ENCODE assay signal across 17 mouse cellular contexts in the genomic region with DNA sequence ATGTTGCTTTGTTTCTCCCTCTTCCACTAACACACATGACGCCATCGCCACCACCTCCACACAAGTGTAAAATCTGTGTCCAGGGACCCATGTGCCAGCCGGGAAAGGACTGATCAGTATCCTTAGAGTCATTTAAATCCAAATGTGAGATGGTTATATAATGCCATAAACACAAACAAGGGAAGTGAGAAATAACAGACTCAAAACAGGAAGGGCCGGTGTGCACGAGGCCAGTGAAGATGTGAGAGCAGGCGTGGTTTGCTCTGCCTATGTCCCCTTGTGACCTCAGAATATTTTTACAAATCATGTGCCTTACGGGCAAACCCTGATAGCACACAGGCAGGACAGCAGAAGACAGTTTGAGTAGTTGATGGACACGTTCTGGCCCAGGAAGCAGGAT.
"Had no signal": no experiment of that assay in that cellular context is flagged by ENCODE, and none has a peak within 500 bp of the region (broad histone marks: within the 10 kb centered on the region; RNA-seq: fewer than 3 reads in every experiment).

No protein-coding gene starts in this region.

- H3K27ac ChIP-seq: limb, embryonic 12.5 days; limb, embryonic 15.5 days; liver, embryonic 14.5 days; macrophage; midbrain, embryonic 15.5 days had no signal

- H3K4me1 ChIP-seq: limb, embryonic 15.5 days; midbrain, embryonic 15.5 days had no signal

- H3K27me3 ChIP-seq: limb, embryonic 12.5 days; limb, embryonic 15.5 days; midbrain, embryonic 12.5 days; midbrain, embryonic 15.5 days had no signal

- H3K36me3 ChIP-seq: limb, embryonic 12.5 days; limb, embryonic 15.5 days; midbrain, embryonic 12.5 days; midbrain, embryonic 15.5 days had no signal

- H3K9me3 ChIP-seq: limb, embryonic 12.5 days; limb, embryonic 15.5 days; midbrain, embryonic 12.5 days; midbrain, embryonic 15.5 days had no signal

- DNase-seq: kidney, adult 18-20 months; kidney, adult 9 months; kidney, postnatal 14 days; left cerebral cortex, postnatal 4 days; liver, postnatal 0 days; lung, embryonic 14.5 days; retina, postnatal 1 day; thymus, adult 18-20 months; thymus, postnatal 36 days had no signal

- H3K4me3 ChIP-seq: limb, embryonic 12.5 days; limb, embryonic 15.5 days; midbrain, embryonic 12.5 days; midbrain, embryonic 15.5 days had no signal

- ATAC-seq: liver, postnatal 0 days; lung, postnatal 0 days; midbrain, embryonic 15.5 days had no signal

- H3K4me2 ChIP-seq: limb, embryonic 12.5 days; limb, embryonic 15.5 days; liver, embryonic 11.5 days; lung, embryonic 14.5 days; midbrain, embryonic 12.5 days; midbrain, embryonic 15.5 days had no signal

- H3K9ac ChIP-seq: limb, embryonic 12.5 days; limb, embryonic 15.5 days; liver, embryonic 14.5 days; liver, postnatal 0 days; lung, embryonic 14.5 days; midbrain, embryonic 12.5 days; midbrain, embryonic 15.5 days had no signal
